Mouse (Mus musculus) liver, embryonic 16.5 days (tissue): ENCODE measurements around the gene Pde7b. TPM values are rescaled to one million over a fixed set of nuclear protein-coding genes. Genes with fewer than 3 reads are reported as not detected.

Experiments
- ATAC-seq: fragments of 200-750 bp; cut with Nextera tagmentation; 2 replicates; pipeline ENCODE4 v1.8.0; 2017; ENCODE audit warnings: low read depth, mild to moderate bottlenecking, moderate number of reproducible peaks, moderate library complexity
- H3K27ac ChIP-seq: fragments of 300-500 bp; sonication (generic); 2 replicates; pipeline ENCODE4 v1.5.1; 2014; ENCODE audit warnings: mild to moderate bottlenecking, low read length
- H3K27me3 ChIP-seq: fragments of 300-500 bp; sonication (generic); 2 replicates; pipeline ENCODE4 v1.6.1; 2014; ENCODE audit warnings: low read depth, low read length, mixed read lengths; ENCODE audit not compliant: control insufficient read depth, insufficient read depth
- H3K36me3 ChIP-seq: fragments of 300-500 bp; sonication (generic); 2 replicates; pipeline ENCODE4 v1.6.1; 2014; ENCODE audit warnings: mild to moderate bottlenecking; ENCODE audit not compliant: control insufficient read depth, insufficient read depth
- H3K4me1 ChIP-seq: fragments of 300-500 bp; sonication (generic); 2 replicates; pipeline ENCODE4 v1.6.1; 2014; ENCODE audit warnings: low read depth, low read length, mixed read lengths; ENCODE audit not compliant: control insufficient read depth
- H3K4me2 ChIP-seq: fragments of 300-500 bp; sonication (generic); 2 replicates; pipeline ENCODE4 v1.6.1; 2014; ENCODE audit warnings: low read depth, low read length, mixed read lengths
- H3K4me3 ChIP-seq: fragments of 300-500 bp; sonication (generic); 2 replicates; pipeline ENCODE4 v1.5.1; 2014; ENCODE audit warnings: low read depth, mild to moderate bottlenecking, low read length
- H3K9ac ChIP-seq: fragments of 300-500 bp; sonication (generic); 2 replicates; pipeline ENCODE4 v1.6.1; 2014; ENCODE audit warnings: low read depth, low read length
- H3K9me3 ChIP-seq: fragments of 300-500 bp; sonication (generic); replicated peaks from 2 replicates; pipeline ENCODE4 v1.6.1; 2016; ENCODE audit warnings: low read length; ENCODE audit not compliant: control insufficient read depth
- WGBS: fragments of 180-500 bp; shearing (Covaris S2); extraction: QIAGEN DNeasy Blood & Tissue Kit; methylation state at CpG from one replicate; pipeline ENCODE4 v1.1.7; 2014; ENCODE audit not compliant: insufficient replicate concordance; 5-methylcytosine and 5-hydroxymethylcytosine counted together
- polyA plus RNA-seq: library from polyadenylated mRNA; unstranded; fragments of >200 nt; fragmentation: Nextera tagmentation; extraction: Ambion mirVana; gene quantifications from 2 replicates; pipeline ENCODE4 v1.2.1, GENCODE M21; 2015

Pde7b gene
- polyA plus RNA-seq, 1 experiment from 2014 or later = 0.25 TPM

DNA sequence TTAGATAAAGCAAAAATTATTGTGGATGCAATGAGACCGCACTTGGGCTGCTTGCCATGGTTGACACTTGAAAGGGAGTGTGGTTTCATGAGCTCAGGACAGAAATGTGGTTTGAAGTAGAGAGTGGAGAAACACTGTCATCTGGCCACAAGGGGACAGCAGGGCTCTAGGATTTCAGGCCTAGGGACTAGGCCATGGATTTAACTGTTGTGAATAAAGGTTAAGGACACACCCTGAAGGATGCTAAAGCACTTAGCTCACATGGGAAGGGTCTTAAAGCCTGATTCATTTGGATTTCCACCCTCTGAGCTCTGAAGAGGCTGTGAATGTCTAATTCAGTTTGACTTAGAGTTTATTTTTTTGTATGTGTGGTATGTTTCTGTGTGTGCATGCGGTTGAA, 319.4 kb downstream of the Pde7b start:
- no peak overlapping the region for H3K9ac ChIP-seq
- 67% methylated on average over 2 of the region's 2 CpGs for WGBS
- H3K4me3 ChIP-seq = no peak overlapping the region
- no peak for ATAC-seq
- H3K4me1 ChIP-seq = no peaks in the 10 kb centered on the region
- H3K4me2 ChIP-seq = no peak overlapping the region
- no peaks in the 10 kb centered on the region for H3K27me3 ChIP-seq
- H3K27ac ChIP-seq = no peak overlapping the region
- no peaks in the 10 kb centered on the region for H3K36me3 ChIP-seq
- no peaks in the 10 kb centered on the region for H3K9me3 ChIP-seq

DNA sequence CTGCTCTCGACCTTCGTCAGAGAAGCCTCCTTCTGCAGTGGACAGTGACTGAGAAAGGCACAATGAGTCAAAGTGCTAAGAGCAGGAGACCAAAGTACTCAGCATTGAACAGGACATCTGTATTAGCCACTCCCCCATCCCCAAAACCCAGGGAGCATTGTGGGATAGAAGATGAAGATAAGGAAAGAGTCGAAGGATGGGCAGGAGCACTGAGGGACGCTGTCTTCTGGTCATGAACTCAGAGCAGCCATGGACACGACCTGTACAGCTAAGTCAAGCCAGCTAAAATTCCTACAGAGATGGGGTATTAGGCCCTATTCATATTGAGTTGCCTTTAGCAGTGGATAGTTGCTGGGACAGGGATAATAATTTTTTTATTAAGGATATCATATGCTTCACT, 321.9 kb downstream of the Pde7b start:
- no peaks in the 10 kb centered on the region for H3K36me3 ChIP-seq
- ATAC-seq = no peak

DNA sequence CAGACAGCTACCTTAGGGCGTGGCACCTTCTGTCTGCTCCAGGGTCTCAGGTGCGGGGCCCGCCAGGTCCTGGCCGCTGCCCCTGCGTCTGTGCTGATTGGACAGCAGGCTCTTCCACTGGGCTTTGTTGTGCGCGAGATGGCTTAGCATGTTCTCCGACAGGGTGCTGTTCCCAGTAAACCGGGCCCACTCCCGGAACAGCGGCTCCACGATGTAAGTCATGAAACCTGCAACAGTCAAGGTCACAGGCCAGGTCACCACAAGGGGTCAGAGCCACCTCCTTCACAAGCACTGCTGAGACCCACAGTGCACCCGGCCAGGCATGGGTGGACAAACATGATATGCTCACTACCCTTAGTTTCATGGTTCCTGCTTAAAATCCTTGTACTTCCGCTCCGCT, 324.5 kb downstream of the Pde7b start:
- H3K36me3 ChIP-seq = no peaks in the 10 kb centered on the region
- no peaks in the 10 kb centered on the region for H3K27me3 ChIP-seq
- no peak overlapping the region for H3K4me3 ChIP-seq
- H3K4me2 ChIP-seq = no peak overlapping the region; the same call in 1 of the 2 replicates
- H3K27ac ChIP-seq = no peak overlapping the region
- WGBS = 70% methylated on average over 15 of the region's 15 CpGs
- no peak overlapping the region for H3K9ac ChIP-seq
- H3K4me1 ChIP-seq = no peaks in the 10 kb centered on the region
- ATAC-seq = no peak
- H3K9me3 ChIP-seq = no peaks in the 10 kb centered on the region

More for the DNA sequence above, 321.9 kb downstream of the Pde7b start:
- WGBS = 59% methylated on average over 5 of the region's 5 CpGs
- Histone ChIP-seq H3K27me3 (no peaks in the 10 kb centered on the region), H3K9ac (no peak overlapping the region), H3K4me2 (no peak overlapping the region), H3K4me3 (no peak overlapping the region), H3K9me3 (no peaks in the 10 kb centered on the region), H3K27ac (no peak overlapping the region), H3K4me1 (no peaks in the 10 kb centered on the region)

DNA sequence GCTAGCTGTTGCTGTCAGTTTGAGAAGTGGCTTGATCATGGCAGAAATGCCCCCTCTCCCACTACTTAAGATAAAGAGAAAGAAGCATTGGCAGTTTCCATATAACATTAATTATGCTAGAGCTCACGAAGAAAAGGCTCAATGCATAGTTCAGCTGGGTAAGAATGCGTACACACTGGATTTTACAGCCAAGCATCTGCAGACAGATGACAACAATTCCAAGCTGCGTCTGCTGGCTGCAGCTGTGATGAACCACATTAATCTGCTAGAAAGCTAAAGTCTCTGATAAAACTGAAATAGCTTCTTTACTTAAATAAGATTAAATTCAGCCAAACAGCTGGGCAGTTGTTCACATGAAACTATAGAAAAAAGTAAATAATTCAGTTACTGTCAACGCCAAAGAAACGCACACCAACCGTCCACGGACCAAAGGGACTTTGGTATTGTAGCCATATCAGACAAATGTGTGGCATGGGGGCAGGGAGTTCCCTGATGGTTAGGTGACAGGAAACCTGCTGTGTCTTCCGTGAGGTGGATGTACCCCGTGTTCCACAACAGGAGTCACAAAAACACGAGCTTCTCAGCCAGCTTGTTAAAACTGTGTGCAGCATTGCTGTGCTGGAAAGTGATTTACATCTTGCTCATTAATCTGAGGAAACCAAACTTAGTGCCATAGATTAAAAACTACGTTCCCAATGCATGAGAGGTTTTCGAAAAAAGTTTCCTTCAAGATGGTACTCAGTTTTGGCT, 326.1 kb downstream of the Pde7b start:
- H3K4me2 ChIP-seq = peak overlapping the region; percentile 10; the same call in 1 of the 2 replicates

DNA sequence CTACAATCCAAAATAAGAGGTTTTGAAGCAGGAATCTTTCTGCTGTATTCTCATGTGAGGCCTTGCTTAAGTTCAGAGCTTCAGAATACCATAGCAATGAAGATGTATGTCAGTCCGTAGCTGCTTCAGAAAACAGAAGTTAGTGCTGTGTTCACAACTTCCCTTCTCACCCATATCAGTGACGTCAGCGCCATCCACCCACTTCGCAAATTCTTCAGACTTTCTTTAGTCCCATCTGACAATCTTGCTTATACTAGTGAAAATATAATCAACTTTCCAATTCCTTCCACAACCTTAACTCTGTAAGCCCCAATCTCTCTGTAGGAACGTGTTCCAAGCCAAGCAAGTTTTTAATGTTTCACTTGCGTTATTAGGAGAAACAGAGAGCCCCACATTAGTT, 326.7 kb downstream of the Pde7b start:
- H3K27me3 ChIP-seq = no peaks in the 10 kb centered on the region
- H3K9ac ChIP-seq = no peak overlapping the region
- no peaks in the 10 kb centered on the region for H3K36me3 ChIP-seq
- no peaks in the 10 kb centered on the region for H3K9me3 ChIP-seq
- H3K4me1 ChIP-seq = no peaks in the 10 kb centered on the region
- no peak overlapping the region for H3K27ac ChIP-seq
- WGBS = 34% methylated on average over 6 of the region's 6 CpGs
- no peak for ATAC-seq
- no peak overlapping the region for H3K4me3 ChIP-seq
- H3K4me2 ChIP-seq = peak overlapping the region; percentile 10; the same call in 1 of the 2 replicates

More for the DNA sequence above, 326.1 kb downstream of the Pde7b start:
- H3K27me3 ChIP-seq = no peaks in the 10 kb centered on the region
- no peak overlapping the region for H3K9ac ChIP-seq
- no peak overlapping the region for H3K27ac ChIP-seq
- H3K36me3 ChIP-seq = no peaks in the 10 kb centered on the region
- H3K4me3 ChIP-seq = no peak overlapping the region
- no peaks in the 10 kb centered on the region for H3K9me3 ChIP-seq
- ATAC-seq = no peak
- no peaks in the 10 kb centered on the region for H3K4me1 ChIP-seq
- WGBS = 57% methylated on average over 12 of the region's 12 CpGs

DNA sequence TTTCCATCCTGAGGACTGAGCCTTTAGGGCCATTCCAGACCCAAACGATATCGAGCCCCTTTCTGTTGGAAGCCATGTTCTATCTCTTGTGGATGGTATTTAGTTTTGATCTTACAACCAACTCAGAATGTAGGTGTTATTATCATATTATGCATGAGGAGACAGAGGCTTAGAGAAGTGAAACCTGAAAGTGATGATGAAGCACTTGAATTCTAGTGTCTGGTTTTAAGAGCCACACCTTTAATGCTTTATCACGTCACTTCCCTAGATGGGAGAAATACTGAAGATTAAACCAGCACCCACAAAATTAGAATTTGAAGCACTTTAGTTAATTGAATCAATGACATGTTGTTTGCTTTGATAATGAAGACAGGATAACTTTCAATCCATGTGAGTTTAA, 329.1 kb downstream of the Pde7b start:
- Histone ChIP-seq H3K27ac (no peak overlapping the region), H3K4me1 (no peaks in the 10 kb centered on the region), H3K9ac (no peak overlapping the region), H3K27me3 (no peaks in the 10 kb centered on the region), H3K4me2 (no peak overlapping the region), H3K36me3 (no peaks in the 10 kb centered on the region), H3K9me3 (no peaks in the 10 kb centered on the region), H3K4me3 (no peak overlapping the region)
- 74% methylated on average over 3 of the region's 3 CpGs for WGBS
- no peak for ATAC-seq

DNA sequence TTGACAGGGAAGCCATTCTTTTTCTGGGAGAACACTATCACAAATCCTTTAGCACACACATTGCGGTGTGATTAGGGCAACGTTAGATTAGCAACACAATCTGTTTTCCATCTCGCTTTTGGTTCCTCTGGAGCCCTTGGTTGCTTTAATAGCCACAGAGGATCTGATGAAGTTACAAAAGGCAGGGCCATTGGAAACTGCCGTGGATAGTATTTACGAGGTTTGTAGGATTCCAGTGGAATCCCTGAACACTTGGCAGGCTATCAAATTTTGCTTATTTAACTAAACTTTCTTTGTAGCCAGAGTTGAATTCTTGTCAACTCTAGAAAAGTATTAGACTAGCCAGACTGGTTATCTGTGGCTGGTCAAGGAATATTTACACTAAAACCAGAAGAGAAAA, 330.1 kb downstream of the Pde7b start:
- H3K4me2 ChIP-seq = no peak overlapping the region
- H3K9me3 ChIP-seq = no peaks in the 10 kb centered on the region
- H3K27ac ChIP-seq = no peak overlapping the region
- no peaks in the 10 kb centered on the region for H3K4me1 ChIP-seq
- H3K4me3 ChIP-seq = no peak overlapping the region
- no peak for ATAC-seq
- WGBS = 58% methylated on average over 5 of the region's 5 CpGs
- H3K27me3 ChIP-seq = no peaks in the 10 kb centered on the region
- H3K36me3 ChIP-seq = no peaks in the 10 kb centered on the region
- no peak overlapping the region for H3K9ac ChIP-seq

DNA sequence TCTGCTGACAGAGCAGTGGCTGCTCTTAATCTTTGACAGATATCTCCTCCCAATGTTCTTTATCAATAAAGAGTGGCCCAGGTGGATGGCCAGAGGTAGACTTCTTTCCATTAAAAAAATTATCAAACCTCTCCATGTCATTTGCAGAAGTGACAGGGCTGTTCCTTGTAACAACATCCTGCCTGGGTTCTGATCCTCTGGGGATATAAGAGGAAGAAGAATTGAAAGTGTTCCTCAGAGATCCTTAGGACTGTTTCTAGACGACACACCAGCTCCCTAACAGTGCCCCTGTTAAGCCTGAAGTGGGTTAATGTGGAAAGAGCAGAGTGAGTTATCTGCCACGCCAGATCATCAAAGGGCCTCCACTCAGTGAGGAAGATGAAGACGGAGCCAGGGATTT, 334.3 kb downstream of the Pde7b start:
- no peak overlapping the region for H3K4me2 ChIP-seq
- H3K4me3 ChIP-seq = no peak overlapping the region
- no peak overlapping the region for H3K27ac ChIP-seq
- no peaks in the 10 kb centered on the region for H3K4me1 ChIP-seq
- no peaks in the 10 kb centered on the region for H3K36me3 ChIP-seq
- 30% methylated on average over 3 of the region's 3 CpGs for WGBS
- H3K9me3 ChIP-seq = no peaks in the 10 kb centered on the region
- H3K27me3 ChIP-seq = no peaks in the 10 kb centered on the region
- ATAC-seq = no peak
- no peak overlapping the region for H3K9ac ChIP-seq

DNA sequence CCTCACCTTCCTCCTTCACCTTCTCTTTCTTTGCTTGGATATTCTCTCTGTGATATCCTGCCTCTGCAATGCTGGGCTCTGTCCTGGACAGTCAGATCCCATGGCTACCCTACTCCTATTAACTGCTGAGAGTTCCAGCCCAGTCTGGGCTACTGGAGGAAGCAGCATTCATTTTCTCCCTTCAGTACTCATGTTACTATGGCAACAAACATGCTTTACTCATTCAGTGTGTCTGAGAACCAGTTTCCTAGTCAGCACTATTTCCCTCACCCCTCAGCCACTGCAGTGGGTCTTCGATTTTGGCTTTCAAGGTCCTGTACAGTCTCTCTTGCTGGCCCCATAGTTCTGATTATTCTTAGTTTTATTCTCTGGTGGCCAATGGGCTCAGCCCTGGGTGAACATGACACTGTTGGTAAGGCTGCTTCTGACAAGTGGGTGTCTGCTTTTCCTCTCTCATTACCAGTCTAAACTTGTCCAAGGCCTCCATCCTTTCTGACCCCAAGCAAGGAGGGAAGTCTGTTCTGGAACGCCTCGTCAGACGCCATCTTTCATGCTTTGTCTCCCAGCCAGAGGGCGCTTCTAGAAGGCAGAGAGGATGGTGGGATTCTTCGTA, 342.0 kb downstream of the Pde7b start:
- no peak overlapping the region for H3K4me3 ChIP-seq
- no peaks in the 10 kb centered on the region for H3K9me3 ChIP-seq
- no peak overlapping the region for H3K27ac ChIP-seq
- H3K36me3 ChIP-seq = no peaks in the 10 kb centered on the region
- H3K4me2 ChIP-seq = no peak overlapping the region
- 62% methylated on average over 6 of the region's 6 CpGs for WGBS
- ATAC-seq = no peak
- no peak overlapping the region for H3K9ac ChIP-seq
- no peaks in the 10 kb centered on the region for H3K4me1 ChIP-seq
- H3K27me3 ChIP-seq = no peaks in the 10 kb centered on the region
